Mouse (Mus musculus) heart, postnatal 36 days (tissue): ENCODE data around the gene Kcne3. TPM values are rescaled to one million over a fixed set of nuclear protein-coding genes. Genes with fewer than 3 reads are reported as not detected.
A peak's percentile ranks its signal among the peaks of the same experiment; 100 is the strongest.

Source experiments
- DNase-seq, 2 experiments: peaks; one replicate each; pipeline ENCODE4 v3.0.0; 2021 to 2022
- intact Hi-C: fragments of 180-260 bp; cut with DNase I; formaldehyde crosslinking; loops from one replicate; pipeline ENCODE4 v1.15.1; 2025
- total RNA-seq, 2 experiments: library from RNA; stranded (reverse); gene quantifications; 2 replicates each; pipeline ENCODE4 v1.2.3; 2021

Kcne3 gene
- under 1 TPM; 0.81 to 1.00 TPM for total RNA-seq

DNA sequence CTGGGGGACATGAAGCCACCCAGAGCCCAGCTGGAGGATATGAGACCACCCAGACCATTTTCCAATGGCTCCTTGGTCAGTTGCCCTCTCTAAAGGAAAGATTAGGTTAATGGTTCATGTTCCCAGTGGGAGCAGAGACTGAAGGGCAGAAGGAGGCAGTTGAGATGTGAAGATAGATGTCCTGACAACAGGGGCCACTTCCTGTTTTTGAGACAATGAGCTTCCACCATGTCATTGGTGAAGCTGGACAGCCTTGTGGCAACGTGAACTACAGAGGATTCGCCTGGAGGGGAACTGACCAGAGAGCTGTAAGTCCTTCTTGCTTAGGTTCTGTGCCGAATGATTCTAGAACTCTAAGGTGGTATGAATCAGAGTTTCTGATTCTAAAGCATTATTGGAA is at the start of gene Kcne3:
Kcne3 (plus strand) TSS at position 234 of the 400 bp plus-strand sequence.
- intact Hi-C loops = no loop called here
- no peak for DNase-seq

DNA sequence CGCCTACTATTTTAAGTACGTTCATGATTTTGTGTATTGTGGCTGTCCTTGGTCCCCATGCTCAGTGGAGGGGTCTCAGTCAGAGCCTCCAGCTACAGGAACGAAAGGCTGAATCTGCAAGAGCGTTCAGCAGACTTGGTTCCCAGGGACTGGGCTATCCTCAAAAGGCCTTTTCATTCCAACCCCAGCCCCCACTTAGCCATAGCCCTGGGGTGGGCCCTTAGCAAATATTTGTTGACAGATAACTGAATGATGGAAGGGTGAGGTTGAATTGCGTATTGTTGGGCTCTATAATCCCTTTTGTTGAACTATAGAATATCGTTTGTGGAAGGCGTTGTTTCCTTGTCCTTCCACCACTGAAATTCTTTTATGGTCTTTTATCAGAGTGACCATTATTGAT is 49.8 kb upstream of the Kcne3 start:
- no peak for DNase-seq
- intact Hi-C loops = no loop called here

DNA sequence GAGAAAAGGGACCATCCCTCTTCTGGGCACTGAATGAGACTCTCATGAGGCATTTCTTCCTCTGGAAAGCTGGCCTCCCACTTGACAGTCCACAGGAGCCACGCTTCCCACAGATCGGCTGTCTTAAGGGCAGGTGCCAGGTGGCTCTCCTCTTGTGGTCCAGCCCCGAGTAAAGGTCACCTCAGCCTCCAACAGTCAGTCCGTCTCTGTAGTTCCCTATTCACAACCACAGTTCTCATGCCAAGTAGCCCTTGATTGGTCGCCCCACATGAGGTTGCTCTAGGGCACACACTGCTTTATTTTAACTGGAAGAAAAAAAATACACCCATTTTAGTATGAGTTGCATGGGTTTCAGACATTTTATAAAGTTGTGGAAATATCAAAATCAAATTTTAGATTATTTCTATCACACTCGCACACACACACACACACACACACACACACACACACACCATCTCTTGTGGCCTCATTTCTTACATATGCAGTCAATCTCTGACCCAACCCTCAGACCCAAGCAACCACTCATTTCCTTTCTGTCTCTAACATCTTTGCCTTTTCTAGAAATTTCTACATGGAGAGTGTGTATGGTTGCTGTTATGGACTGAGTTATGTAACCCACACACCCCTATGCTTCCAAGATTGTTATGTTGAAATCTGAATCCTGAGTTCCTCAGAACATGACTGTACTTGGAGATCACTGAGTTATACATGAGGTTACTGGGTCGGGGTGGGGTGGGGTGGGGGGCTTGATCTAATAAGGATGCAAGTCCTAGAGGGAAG is 47.9 kb upstream of the Kcne3 start:
- DNase-seq = no peak
- intact Hi-C loops = no loop called here

DNA sequence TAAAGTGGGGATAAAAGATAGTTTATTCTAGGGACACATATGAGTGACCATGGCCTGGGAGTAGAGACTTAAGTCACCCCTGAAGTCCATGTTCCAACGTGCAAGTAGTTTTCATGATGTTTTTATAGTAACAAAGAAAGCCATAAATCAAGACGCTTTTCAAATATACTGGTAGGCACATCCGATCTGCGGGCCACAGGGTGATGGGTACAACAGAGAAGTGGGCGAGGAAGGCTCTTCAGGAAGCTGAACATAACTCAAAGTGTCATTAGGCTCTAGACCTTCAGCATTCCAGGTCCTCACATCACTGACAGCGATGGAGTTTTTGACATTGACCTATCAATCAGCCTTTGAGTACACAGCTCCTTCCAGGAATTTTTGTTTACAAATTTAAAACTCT is 45.7 kb upstream of the Kcne3 start:
- intact Hi-C loops = no loop called here
- DNase-seq = no peak

DNA sequence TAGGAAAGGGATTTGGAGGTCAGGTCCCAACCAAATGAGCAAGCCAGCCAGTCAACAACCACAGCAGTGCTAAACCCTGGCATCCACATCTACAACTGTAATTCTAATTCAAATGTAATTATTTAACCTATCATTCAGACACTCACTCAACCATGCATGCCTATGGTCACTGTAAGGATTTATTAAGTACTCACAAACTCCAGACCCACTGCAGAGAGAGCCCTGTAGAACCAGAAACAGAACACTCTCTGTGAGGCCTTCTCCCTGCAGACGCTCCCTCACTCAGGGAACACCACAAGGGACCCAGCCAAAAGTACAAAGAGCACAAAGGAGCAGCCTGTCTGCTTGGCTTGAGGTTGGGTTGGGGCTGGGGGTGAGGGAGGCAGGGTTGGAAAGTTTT is 43.9 kb upstream of the Kcne3 start:
- intact Hi-C loops = no loop called here
- no peak for DNase-seq

DNA sequence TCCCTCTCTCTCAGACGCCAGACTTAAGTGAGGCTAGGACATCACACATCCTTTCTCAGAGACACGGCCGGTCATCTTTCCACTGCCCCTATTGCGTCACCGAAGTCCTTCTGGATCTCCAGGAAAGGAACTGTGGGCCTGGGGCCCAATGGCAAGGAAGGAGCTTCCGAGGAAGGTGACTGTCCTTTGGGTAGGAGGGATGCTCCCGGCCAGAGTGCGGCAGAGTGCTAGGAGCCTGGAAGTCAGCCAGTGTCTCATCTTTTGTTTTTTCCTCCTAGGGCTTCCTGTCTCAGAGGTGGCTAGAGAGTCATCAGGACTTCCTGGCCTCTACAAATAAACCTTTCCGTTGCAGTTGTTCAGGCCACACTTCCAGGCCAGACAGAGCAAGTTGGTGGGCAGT is 39.3 kb upstream of the Kcne3 start:
- intact Hi-C loops = no loop called here
- DNase-seq = peak in 1 of 2 experiments; percentile 8

DNA sequence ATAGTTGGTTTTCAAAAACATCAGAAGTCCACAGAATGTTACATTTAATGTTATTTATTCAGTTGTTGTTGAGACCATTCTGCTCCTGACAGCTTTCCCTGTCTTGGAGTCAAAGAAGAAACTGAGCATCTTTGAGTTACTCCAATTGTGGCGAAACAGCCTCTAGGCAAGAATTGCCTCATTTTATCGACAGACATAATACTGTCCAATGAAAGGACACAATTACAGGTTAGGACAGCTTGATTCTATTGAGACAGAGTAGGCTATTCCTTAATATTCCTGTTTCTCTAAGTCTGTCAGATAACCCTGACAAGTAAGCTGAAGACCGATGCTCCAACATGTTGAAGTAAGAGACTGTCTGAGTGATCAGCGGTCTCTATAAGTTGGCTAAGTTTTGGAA is 38.2 kb upstream of the Kcne3 start:
- no peak for DNase-seq
- intact Hi-C loops = no loop called here

DNA sequence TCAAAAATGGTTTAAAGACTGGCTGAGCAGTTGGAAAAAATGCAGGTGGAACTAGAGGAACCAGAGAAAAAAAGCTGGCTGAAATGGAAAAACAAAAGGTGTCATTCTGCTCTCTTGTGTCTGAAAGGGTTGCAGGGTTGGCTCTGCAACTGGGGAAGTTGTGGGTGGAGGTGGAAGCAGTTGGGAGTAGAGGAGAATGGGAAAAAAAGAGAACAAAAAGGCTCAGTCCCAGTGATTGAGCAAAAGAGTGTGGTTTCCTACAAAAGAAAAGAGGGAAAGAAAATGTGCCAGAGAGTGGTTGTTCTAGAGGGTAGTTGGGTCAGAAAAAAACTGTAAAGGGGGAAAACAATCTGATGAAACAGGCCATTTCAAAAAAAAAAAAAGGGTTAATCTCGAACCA is 35.7 kb upstream of the Kcne3 start:
- intact Hi-C loops = no loop called here
- DNase-seq = no peak

DNA sequence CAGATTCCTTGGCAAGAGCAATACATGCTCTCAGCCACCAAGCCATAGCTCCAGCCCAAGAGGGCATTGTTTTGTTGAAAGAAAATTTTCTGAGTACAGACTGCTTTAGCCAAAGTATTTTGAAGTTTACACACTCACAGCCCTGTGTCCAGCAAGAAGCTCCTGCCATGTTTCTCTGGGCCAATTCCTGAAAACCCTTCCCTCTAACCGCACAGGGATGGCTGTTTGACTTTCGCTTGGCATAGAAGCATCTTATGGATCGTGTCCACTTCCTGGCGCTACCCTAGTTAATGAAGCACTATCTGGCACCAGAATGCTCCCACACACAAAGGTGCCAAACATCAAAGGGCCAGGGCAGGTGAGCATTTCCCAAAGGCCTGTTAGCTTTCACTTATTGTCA is 27.7 kb upstream of the Kcne3 start:
- intact Hi-C loops = no loop called here
- no peak for DNase-seq

DNA sequence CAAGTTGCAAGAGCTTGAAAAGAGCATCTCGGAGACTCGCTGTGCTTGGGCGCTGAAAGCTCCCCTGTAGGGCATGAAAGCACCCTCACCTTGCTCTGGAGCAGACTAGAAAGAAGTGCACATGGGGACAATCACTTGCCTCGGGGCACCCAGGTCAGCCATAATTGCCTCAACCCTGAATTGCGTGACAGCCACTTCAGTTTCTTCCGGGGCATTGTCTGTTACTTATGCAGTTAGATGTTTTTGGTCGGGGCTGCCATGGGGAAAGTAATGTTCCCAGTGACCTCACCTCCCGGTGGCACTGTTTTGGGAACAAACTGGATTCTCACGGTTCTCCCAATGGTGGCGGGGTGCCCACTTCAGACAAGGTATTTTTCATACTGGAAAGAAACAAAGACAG is 26.2 kb upstream of the Kcne3 start:
- intact Hi-C loops = no loop called here
- DNase-seq = no peak

DNA sequence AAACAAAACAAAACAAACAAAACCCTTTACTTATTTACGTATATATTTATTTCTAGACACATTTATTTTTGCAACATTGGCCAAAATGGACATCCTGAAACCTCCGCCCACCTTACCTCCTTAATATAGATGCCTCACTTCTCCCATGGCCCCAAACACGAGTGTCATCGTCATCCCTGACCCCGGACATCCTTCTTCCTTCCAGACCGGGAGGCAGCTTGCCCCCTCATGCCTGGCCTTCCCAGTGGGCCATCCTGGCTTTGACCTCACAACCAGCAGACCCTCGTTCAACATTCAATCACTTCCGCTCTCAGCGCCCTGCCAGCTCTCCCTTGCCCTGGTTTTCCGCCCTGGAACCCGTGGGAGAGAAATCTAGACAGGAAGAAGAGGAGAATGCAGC is 25.7 kb upstream of the Kcne3 start:
- intact Hi-C loops = no loop called here

DNA sequence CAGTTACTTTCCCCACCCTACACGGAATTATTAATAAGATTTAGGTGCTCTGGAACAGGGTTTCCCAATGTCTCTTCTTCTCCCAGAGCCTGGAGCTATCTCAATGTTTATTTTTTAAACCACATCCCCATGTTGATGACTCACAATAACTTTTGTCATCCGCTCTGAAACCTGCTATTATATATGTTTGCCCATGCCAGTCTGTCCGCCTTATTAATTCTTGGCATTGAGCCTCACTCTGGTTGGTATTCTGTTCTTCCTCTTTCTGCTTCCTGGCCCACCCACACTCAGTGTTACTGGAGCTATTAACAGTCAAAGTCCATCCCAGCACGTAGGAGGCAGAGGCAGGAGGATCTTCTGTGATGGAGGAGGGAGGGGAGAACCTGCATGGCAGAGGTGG is 18.6 kb upstream of the Kcne3 start:
- DNase-seq = no peak
- intact Hi-C loops = no loop called here

More for the DNA sequence above, 25.7 kb upstream of the Kcne3 start:
- DNase-seq = no peak

DNA sequence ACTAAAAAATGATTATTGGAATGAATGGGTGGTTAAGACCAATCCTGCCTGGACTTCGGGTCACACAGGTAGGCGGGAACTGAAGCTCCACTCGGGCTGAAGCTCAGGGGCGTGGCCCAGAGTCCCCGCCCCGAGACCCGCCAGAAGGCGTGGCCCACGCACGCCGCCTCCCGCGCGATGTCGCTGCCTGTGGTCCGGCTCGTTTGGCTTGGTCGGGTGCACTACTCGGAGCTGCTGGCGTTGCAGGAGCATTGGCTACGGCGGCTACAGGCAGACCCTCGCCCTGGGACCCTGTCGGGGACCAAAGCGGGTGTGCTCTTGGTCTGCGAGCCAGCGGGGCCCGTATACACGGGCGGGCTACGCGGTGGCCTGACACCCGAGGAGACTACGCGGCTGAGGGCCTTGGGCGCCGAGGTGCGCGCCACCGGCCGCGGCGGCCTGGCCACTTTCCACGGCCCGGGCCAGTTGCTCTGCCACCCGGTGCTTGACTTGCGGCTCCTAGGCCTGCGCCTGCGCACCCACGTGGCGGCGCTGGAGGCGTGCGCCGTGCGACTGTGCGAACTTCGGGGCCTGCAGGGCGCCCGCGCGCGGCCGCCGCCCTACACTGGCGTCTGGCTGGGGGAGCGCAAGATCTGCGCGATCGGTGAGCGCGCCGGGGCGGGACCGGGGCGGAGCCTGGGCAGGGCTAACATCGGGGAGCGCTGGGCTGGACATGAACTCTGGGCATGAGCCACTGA is 17.0 kb upstream of the Kcne3 start, which contains the start of gene Lipt2:
Lipt2 (plus strand) TSS at position 173 of the 737 bp plus-strand sequence.
- intact Hi-C loops = loop anchor here (1.0 kb wide), 2 partner anchors 28 to 38 kb away; partner anchors contain the start of gene Pold3

DNA sequence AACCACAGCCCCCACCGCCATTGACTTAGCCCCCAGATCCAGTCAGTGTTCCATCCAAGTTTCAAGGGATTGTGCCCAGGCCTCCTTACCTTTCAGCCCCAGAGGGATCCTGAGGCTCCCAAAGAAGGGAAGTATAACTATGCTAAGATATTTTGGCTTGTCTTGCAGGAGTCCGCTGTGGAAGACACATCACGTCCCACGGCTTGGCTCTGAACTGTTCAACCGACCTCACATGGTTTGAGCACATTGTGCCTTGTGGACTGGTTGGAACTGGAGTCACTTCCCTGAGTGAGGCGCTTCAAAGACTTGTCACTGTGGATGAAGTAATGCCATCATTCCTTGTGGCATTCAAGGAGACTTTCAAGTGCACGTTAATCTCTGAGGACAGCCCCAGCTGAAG is 16.3 kb upstream of the Kcne3 start:
- DNase-seq = no peak
- intact Hi-C loops = no loop called here

More for the DNA sequence above, 17.0 kb upstream of the Kcne3 start, which contains the start of gene Lipt2:
- DNase-seq = peak; percentile 92 to 93

DNA sequence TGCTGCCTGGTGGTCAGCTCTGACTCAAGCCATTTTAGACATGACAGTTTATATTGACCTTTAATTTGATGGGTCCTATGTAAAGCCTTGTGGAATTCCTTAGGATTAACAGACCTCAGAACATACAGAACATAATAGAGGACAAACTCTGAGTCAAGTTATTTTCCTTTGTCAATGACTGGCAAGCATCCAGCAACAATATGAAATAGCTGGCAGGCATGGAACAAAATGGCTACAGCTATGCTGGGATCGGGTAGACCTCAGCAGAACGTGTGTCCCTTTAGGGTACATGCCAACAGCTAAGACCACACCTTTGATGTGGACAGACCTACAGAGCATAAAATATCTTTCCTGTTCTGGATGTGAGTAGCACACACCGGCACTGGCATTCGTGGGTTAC is 12.8 kb upstream of the Kcne3 start:
- no peak for DNase-seq
- intact Hi-C loops = no loop called here

DNA sequence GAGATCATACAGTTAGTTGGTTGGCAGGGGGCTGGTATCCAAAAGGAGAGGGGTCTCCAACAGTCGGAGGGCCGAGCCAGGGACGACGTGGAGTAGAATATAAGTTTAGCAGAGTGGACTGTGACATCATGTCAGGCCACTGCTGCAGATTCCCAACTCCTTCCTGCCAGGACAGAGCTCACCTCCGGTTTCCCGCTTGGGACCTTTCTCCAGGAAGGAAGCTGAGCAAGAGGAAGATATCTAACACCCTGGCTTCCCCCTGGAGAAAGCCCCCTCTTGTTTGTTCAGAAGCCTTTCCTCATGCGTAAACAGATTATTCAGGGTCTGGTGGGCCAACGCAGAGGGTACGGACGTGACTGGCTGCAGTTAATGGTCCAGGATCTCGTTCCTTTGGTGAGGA is 7.6 kb upstream of the Kcne3 start:
- DNase-seq = no peak
- intact Hi-C loops = no loop called here

DNA sequence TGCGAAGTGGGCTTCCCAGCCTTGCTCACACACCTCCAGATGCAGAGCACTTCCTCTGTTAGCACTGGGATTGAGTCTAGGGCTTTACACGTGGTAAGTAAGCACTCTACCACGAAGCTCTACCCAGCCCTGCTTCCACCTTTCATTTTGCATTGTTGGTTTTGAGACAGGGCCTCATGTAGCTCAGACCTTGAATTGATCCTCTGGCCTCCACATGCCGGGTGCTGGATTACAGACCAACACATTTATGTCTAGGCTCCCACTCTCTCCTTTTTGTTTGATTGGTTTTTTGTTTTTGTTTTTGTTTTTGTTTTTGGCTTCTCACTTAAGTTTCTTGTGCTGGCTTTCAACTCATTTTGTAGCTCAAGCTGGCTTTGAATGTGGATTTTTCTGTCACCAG is 5.5 kb upstream of the Kcne3 start:
- no peak for DNase-seq
- intact Hi-C loops = no loop called here

DNA sequence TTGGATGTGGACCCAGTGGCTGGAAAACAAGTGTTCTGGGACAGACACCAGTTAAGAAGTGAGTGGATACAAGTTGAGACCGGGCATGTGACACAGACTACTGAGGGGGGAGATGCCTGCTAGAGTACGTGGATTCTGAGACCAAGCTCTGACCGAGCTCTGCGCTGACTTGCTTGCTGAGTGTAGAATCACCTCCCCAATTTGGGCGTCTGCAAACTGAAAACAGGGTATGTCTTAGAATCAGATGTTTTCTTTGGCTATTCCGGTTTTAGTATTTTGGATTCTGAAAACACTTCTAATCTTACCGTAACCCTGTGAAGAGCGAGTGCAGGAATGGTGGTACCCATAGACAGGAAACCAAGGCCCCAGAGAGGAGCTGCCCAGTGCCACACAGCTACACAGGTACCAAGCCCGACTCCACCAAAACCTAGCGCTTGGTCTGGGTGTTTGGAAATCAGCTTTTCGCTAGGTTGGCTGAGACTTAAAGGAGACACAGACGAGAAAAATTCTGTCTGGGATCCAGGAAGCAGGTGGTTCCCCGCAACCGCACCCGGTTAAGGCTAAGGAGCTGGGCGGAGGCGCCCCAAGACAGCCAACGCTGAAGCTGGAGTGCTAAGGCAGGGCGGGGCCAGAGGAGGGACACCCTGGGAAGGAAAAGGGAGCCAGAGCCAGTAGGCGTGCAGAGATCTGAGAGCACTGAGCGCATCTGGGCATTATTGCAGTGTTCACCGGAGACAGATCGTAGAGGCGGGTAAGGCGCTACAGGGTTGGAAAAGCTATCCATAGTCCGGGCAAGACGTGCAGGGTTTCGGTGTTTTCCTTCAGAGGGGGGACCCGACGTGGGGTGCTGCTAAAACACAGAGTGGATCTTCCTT is 2.0 kb downstream of the Kcne3 start:
- intact Hi-C loops = no loop called here
- DNase-seq = peak; percentile 55 to 59

DNA sequence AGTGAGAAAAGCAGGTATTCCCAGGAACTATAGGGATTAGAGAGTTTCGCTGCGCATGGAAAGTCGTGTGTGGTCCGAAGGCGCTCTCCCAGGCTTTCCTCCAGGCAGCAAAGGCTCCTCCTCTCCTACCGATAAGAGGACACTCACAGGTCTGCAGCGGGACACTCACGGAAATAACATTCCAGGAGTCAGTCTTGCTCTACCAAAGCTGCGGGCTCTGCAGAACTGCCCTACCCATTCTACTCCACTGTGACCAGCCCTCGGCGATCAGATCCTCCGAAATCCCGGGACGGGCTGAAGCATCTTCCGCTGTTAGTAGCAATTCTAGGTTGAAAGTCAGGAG is 2.6 kb downstream of the Kcne3 start:
- DNase-seq = no peak
- intact Hi-C loops = no loop called here

DNA sequence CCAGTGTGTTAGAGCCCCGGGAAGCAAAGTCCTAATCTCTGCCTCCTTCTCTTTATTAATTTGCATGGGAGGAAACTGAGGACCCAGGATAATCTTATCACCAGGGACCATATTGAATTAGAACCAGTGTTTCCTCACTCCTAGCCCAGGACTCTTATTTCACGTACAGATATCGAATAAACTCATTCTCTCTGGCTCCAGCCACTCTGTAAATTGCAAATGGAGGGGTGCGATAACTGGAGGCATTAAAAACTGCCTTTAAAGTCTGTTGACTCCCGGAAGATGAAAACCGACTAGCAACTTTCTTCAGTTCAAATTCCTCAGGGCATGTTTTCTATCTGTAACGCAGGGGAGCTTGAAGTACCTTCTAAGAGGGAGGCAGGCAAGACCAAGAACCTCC is 3.1 kb downstream of the Kcne3 start:
- no peak for DNase-seq
- intact Hi-C loops = no loop called here

DNA sequence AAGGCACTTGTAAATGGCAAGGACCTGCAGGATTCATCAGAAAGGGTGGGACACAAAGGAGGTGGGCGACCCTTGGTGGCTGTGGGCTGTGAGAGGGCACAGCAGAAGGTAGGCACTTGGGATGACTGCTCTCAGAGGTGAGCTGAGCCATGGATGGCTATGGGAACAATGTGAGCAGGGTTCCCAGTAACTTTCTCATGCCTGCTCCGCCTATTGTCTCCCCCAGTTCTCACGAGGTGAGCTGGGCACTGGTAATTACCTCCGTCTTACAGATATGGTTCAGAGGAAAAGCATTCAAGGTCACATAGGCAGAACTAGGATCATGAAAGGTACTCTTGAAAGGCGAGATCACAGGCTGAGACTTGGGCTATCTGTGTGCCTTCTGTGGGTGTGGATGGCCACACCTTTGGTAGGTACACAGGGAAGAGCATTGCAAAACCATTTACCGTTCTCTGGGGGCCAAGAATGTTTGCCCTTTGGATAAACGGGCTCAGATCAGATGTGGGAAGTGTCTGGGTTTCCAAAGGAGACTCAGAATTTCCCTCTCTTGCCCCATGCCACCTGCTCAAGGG is 3.6 kb downstream of the Kcne3 start:
- intact Hi-C loops = no loop called here
- no peak for DNase-seq
